Mouse (Mus musculus): Measurements from ENCODE around the gene Plekhj1.

The Plekhj1 gene

DNA sequence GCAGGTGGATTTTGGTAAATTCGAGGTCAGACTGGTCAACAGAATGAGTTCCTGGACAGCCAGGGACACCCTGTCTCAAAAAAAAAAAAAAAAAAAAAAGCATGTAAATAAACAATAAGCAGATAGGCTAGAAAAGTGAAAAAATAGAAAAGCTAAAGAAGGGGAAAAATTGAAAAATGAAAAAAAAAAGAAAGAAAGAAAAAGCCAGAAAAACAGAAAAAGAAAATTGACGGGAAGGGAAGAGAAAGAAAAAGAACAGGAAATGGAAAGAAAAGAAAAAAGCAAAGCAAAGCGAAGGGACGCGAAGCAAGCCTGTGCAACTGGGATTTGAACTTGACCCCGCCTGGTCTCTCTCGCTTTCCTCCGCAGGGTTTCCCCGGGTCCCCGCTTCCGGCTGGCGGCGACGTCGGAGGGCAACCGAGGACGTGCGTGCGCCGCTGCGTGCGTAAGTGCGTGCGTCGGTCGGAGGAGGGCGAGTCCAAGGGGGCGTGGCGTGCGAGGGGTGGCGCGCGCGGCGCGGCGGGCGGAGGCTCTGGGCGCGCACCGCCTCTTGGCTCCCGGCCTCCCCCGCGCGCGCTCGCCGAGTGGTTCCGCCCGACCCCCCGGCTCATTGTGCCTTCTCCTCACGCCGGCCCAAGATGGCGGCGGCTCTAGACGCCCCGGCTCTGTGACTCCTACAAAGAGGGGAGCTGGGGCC, 43.7 kb downstream of the Plekhj1 start, which contains the start of gene Dot1l:
TSS of gene Dot1l (plus strand) at position 613 of the 697 bp plus-strand sequence.
- DNase-seq (ENCODE audit: extremely low spot score, low read depth, low spot score) = peak; percentile 83

DNA sequence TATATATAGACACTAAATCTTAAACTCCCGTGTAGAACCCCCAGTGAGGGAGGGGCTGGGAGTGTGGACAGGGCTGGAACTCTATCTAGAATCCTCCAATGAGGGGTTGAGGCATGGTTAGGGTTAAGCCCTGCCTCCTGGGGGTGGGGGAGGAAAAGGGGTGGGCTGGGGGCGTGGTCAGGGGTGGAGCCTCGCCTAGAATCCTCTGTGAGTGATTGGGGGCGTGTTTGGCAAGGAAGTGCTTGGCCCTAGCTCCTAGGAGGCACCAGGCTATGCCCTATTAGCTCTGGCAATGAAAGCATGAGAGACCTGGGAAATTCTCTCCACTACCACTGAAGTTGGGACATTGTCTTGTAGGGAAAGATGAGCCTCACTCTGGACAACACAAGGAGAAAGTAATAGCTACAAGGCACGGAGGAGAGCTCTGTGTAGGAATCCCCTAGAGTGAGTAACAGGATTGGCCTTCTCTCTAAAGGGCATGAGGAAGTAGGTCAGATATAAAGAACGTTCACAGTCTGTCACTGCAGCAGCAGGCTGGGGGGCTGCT, 46.3 kb downstream of the Plekhj1 start:
- DNase-seq (ENCODE audit: extremely low spot score, low read depth, low spot score) = no peak

GRCm38 (mm10) chr10:80751188-80751832, 47.1 kb downstream of the Plekhj1 start:
- no peak for DNase-seq (ENCODE audit: extremely low spot score, low read depth, low spot score)

- DNase-seq (ENCODE audit: extremely low spot score, low read depth, low spot score) = peak; percentile 78
These were observed 49.8 kb downstream of the Plekhj1 start for GRCm38 (mm10) chr10:80748609-80749008.

DNA sequence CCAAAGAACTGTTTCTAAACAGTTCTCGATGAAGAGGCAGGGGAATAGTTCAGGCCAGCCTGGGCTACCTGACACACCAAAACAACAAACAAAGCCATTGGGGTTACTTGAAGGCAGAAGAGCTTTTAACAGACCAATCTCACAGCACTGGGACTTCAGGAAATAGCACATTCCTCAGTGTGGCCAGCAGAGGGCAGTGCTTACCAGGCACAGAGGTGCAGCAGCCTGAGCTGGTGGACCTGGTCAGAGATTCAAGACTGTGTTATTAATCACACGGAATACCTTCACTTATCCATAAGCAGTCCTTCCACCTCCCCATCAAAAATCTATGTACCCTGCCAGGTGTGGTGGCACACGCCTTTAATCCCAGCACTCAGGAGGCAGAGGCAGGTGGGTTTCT, 51.0 kb downstream of the Plekhj1 start:
- DNase-seq (ENCODE audit: extremely low spot score, low read depth, low spot score) = no peak
